Mouse (Mus musculus) fibroblast of lung, adult 2 months (primary cell): ENCODE data around the gene Foxk1.
A peak's percentile ranks its signal among the peaks of the same experiment; 100 is the strongest.

Experiments used
- DNase-seq: peaks from one replicate; pipeline ENCODE4 v3.0.0-alpha.2; 2011; ENCODE audit warnings: low read depth

Foxk1 gene

DNA sequence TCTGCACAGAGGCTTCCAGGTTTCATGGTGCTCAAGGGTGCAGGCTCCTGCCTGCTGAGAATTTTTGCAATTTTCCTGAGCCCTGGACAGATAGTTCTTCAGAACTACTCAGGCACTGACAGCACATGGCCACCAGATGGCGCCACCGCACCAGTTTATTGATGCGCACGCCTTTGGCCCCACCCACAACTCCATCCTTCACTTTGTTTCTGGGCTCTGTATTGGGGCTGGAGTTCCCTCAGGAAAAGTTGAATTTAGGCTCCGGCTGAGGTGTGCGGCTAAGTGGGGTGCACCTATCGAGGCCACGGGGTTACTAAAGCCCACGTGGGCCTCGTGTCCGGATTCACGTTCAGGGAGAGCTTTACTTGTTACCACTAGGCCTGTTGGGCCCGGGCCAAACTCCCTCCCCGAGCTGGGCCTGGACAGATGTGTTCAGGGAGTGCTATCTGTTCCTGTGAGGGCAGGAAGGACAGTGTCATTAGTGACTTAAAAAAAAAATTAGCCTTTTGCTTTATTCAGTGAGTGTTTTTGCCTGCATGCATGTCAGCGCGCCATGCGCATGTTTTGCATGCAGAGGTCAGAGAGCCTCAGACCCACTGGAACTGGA lies 77.6 kb downstream of the Foxk1 start:
- DNase-seq = peak; percentile 45

DNA sequence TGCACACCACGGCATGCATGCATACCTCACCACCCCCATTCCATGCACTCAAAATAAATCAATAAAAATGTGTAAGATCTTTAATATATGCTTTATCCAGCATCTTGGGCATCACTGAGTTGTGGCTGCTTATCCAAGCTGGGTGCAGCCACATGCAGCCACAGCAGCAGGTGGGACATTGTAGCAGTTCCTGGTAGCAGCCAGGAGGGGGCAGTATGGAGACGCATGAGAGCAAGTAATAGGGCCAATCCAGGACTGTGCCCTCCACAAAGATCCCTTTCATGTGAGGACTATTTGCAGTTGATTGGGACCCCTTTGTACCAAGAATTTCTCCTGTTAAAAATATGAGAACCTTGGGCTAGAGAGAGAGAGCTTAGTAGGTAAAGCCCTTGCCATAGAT lies 81.2 kb downstream of the Foxk1 start:
- DNase-seq = no peak

DNA sequence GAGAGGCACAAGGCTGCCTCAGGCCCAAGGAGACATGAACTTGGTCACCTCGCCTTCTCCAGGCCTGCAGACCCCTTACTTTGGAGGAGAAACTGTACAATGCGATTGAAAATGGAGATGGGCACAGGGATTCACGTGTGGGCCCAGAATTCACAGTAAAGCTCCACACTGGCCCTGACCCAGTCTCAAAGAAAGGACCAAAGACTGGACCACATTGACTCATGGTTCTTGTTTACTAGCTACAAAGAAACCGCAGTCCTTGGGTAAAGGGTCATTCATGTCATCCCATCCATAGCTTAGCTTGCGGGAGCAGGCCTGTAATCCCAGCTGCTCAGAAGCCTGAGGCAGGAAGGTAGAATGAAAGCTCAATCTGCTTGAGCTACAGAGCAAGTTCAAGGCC lies 82.3 kb downstream of the Foxk1 start:
- no peak for DNase-seq

DNA sequence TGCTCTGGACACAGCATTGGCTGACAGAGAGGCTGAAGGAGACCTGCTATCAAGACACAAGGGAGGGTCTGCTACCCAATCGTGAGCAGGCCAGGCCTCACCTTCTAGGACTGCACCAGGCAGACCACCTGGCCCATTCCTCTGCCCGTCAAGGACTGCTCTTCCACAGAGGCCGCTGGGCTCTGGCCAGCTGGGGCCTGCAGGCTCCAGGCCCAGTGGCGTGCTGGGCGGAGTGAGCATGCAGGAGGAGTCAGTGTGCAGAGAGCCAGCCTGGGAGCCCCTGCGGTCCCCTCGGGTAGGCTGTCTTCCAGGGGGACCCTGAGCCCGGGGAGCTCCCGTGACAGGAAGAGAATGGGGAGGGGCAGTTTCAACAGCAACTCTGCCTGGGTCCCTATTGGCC lies 85.4 kb downstream of the Foxk1 start:
- DNase-seq = no peak

DNA sequence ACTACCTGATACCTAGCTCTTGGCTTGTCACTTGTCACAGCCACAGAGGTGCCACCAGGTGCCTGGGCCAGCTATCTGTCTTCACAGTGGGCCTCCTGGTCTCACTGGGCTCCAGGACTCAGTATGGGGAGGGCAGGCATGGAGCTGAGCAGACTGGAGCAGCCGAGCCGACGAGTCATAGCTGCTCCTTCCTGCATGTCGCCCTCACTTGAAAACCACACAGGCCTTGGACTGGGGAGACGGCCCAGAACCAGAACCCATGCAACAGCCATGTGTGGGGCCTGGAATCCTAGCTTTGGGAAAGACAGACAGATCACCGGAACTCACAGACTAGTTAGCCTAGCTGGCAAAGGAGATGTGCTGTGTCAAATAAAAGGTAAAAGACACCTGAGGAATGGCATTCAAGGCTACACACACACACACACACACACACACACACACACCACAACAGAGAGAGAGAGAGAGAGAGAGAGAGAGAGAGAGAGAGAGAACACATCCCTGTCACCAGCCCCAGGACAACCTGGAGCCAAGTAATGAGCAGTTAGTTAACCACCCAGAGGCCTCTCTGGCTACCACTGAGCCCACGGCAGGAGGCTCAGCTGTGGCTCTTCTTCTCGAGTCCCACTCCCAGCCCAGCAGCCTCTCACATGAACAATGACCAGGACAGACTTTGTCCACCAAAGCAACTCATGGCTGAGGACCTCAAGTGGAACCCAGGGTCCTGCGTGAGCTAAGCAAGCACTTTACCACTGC lies 88.8 kb downstream of the Foxk1 start:
- DNase-seq = peak; percentile 36

DNA sequence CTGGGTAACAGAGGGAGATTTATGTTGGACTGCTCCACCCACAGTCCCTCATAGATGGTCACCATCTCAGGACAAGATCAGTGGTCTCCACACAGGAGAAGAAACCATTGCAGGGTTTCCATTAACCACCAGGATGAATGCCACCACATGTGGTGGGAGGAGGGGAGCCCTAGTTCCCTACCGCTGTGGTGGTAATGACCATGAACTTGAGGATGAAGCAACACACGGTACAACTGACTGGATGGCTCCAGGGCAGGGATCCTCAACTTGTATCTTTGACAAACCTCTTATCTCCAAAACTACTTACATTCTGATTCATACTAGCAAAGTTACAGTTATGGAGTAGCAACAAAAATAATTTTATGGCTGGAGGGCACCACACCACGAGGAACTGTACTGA lies 92.0 kb downstream of the Foxk1 start:
- DNase-seq = no peak

DNA sequence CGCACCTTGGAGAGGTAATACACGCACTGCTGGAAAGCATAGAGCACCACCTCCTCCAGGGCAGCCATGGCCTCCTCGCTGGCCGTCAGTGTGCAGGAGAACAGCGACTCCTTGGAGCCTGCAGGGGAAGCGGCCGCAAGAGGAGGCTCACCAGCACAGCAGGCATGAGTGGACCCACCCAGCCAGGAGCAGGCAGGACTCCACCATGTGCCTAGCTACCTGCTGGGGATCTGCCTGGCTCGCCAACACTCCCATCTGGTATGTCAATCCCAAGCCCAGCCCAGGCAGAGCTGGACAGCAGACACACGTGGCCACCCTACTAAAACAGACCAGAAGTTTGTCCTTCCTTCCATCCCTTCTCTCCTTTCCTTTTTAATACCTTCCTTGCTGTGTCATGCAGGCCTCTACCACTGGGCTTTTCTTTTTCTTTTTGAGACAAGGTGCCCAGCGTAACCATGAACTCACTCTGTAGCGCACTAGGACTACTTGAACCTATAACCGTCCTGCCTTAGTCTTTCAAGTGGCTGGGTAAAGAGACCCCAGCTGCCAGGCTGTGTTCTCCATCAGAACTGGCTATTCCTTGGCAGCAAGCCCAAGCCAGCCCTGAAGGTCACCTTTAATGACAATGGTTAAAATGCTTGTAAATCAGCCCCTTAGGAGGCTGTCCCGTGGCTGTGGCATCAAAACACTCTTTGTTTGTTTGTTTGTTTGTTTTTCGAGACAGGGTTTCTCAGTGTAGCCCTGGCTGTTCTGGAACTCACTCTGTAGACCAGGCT lies 94.2 kb downstream of the Foxk1 start:
- no peak for DNase-seq

DNA sequence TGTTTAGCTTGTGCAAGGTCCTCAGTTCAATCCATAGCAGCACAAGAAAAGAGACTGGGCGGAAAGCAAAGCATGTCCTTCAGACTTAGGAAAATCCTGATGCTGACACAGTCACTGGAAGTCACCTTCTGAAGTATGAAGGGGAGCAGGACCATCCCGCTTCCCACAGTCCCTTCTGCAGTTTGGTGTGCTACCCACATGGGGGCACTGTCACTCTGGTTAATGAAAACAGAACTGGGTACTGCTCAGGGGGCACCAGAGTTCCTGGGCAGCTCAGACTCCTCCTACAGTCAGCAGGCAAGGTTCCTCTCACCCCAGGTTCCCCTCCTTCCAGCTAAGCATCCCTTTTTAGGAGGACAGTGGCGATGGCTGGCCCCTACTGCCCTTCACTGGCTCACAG lies 97.7 kb downstream of the Foxk1 start:
- no peak for DNase-seq

DNA sequence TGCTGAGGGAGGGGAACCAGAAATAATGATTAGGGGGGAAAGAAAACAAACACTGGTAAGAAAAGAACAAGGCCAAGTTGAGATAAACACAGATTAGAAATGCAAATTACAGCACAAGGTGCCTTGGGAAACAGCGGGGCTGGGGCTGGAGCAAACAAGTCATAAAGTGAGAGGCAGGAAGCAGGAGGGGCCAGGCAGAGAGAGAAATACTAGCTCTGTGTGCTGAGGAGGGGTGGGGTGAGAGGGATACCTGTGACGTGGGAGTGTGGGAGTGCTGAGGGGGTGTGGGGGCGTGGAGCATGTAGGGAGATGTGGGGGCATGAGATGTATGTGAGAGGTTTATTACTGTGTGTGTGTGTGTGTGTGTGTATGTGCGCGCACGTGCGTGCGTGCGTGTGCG lies 99.6 kb downstream of the Foxk1 start:
- DNase-seq = no peak

DNA sequence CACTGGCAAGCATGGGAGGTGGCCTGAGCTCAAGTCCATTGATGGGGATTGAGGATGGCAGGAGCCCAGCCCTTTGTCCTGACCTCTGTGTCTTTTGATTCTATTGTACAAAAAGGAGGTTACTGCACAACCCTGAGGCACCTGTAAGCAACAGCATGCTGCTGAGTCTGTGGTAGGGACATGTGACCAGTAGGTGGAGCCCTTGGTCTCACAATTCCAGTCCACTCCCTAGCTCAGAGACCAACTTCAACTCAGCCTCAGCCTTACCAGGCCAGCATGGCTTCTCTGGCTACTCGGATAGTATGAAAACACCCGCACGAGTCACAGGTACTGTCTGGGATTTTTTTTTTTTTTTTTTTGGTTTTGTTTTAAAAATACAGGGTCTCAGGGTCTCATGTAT lies 101.1 kb downstream of the Foxk1 start:
- peak; percentile 68 for DNase-seq

DNA sequence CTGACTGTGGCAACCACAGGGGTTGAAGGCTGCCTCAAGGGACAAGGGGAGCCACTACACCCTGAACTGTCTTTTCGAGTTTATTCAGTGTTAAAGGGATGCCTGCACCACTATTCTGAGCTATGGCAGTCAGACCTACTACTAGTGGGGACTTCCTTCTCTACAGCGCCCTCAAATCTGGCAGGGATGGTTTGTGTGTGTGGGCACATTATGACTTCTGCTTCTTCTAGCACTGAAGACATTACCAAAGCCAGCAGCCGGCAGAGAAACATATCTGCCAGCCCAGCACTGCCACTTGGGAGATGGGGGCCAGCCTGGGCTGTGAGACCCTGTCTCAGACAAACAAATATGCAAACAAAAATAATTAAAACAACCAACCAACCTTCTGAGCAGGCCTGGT lies 102.9 kb downstream of the Foxk1 start:
- DNase-seq = no peak

DNA sequence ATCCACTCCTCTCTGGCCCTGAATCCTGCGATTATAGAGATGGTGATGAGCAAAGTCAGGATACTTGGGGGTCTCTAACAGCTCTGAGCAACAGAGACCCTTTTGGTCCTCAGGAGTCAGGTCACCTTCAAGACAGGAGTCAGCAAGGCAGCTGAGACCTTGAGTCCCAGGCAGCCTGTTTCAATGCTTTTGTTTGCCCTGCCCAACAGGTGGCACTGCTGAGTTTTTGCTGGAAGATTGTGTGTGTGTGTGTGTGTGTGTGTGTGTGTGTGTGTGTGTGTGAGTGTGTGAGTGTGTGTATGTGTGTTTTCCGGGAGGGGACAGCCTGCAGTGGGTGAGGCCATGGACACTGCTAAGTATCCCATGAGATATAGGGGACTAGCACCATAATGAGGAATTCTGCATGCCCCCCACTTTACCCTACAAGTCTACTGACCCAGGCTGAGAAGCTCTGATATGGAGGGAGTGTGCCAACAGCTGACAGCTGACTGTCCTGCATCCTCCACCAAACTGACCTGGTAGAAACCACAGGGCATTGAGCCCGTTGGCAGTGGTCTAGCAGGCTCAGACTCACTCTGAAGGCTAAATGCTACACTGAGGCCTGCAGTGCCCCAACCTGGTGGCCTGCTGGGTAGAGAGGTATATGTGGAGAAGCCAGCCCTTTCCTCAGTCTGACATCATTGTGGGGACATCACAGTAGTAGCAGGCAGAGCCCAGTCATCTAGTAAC lies 104.6 kb downstream of the Foxk1 start:
- DNase-seq = no peak

DNA sequence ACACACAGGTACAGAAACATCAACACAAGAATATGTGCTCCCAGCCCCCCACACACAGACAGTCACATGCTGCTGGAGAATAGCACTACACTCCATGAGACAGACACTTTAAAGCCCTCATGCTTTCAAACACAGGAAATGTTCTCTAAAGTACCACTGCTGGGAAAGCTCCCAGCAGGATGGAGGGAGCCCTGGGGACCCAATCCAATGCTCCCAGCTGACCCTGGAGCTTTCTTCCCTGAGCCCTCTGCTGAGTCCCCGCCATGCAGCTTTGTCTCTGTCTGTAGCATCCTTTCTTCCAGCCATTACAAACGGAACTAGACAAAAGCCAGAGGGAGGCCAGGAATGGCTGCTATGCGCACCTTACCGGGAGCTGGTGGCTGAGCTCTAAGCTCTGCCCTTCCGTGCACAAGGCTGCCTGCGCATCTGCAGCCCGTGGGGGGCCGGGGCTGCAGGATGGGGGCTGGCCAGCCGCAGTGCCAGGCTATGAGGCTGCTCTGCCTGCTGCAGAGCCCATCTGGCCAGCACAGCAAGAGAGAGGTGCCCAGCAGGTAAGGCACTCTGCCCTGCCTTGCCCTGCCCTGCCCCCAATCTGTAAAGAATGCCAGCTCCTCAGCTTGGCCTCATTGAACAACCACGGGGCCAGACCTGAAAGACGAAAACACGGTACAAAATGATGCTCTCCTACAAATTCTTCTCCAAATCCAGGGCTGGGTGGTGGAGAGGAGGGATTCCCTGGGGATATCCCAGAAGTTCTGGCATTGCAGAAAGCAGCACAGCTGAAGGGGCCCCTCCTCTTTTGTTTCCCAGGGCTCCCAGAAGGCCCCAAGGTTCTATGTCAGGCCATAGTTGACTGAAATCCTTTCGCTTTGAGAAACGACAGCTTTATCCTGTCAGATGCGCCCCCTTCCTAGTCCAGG lies 108.1 kb downstream of the Foxk1 start:
- no peak for DNase-seq

DNA sequence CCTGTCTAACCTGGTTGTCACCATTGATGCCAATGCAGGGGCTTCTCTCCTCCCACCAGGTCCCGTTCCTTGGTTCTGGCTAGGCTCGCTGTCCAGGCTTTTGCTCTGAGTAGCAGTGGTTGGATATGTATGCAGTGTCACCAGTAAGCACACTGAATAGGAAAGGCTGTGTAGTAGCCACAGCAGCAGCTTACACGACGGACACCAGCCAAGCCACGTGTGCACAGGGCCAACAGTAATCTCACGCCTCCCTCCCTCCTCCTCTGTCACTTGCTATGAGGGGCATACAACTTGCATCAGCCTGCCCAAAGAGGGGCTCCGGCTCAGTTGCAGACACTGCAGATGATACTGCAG lies 108.7 kb downstream of the Foxk1 start:
- DNase-seq = no peak
